Mouse (Mus musculus) adrenal gland, postnatal 25 days (tissue): ENCODE measurements around the gene Tmem40. TPM values are rescaled to one million over a fixed set of nuclear protein-coding genes. Genes with fewer than 3 reads are reported as not detected.

ENCODE experiments used
- DNase-seq: peaks from one replicate; pipeline ENCODE4 v3.0.0; 2021; ENCODE audit warnings: mixed read lengths
- long read RNA-seq: library from polyadenylated mRNA; stranded (forward); transcript quantifications from one replicate; pipeline ENCODE4 v2.0.0, GENCODE M21; 2021
- total RNA-seq: library from RNA; stranded (reverse); gene quantifications from 2 replicates; pipeline ENCODE4 v1.2.3, GENCODE M21; 2021

Gene Tmem40
- not detected in 2 replicates for total RNA-seq
- long read RNA-seq = 0 reads

DNA sequence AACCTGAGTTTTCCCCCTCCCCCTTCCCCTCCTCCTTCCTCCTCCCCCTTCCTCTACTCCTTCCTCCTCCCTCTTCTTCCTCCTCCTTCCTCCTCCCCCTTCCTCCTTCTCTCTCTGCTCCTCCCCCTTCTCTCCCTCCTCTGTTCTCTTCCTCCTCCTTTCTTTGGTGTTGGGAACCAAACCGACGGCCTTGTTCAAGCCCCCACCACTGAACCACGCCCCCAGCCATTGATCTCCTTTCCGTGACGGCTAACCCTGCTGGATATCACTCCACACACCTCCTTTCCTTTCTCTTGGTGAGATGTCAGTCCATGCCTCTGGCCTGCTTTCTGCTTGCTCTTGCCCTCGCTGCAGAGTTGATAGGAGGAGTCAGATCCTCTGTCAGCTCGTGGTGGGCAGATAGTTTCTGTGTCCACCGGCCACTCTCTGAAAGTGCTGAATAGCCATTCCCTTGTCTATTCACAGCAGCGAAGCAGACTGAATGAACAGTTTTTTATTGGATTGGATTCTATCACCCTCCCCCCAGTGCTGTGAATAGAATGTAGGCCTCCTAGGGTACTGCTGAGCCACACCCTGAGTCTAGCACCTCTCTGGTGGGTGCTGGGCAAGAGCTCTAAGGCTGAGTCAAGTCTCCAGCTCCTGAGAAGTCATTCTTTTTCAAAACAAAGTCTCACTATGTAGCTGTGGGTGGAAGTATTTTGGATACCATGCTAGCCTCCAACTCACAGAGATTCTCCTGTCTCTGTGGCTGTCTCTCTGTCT is at the start of gene Tmem40:
Gene Tmem40, minus strand, starts transcription at position 416 of the 762 bp plus-strand sequence.
- no peak for DNase-seq

DNA sequence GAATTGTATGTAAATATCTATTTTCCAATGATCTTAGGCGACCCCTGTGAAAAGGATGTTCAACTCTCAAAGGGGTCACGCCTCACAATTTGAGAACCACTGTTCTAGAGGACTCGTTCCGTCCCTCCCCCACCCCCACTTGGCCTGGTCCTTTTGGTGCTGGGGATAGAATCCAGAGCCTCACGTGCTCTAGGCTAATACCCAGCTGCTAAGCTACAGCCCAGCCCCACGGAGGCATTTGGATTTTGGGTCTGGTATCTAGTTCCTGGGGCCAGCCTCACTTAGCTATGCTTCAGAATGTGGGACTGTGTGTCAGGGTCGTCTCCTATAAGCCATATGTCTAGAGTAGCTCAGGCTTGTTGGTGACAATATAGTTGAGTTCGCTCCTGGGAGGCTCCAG is 49.4 kb upstream of the Tmem40 start:
- DNase-seq = no peak

DNA sequence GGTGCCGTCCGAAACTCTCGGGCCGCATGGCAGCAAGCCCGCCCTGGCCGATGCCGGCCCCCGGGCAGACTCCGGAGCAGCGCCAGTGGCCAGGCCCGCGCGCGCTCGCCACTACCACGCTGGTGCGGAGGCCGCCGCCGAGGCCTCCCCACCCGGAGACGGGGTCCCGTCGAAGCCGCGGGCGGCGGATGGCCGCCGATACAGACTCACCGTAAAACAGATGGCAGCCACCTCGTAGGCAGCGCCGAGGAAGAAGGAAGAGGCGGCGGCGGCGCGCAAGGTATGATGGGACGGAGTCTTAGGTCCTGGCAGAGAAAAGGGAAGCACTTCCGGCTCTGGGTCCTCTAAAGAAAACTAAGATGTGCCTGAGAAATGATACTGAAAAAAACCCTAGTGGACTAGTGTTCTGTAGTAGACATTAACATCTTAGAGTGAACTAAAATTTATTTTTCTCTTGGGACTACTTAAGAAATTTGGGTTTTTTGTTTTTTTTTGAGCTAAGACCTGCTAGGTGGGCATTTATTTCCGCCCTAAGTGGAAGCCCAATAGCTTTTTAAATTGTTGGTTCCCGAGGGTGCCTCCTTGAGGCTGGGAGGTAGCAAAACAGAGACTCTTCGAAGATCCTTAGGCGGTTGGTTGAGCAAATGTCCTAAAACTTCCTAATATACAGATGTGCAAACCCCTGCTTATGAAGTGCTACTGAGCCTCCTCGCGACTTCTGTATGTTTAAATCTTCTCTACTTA is 46.5 kb upstream of the Tmem40 start, which contains the start of gene Rpl32:
Gene Rpl32, minus strand, starts transcription at position 260 of the 744 bp plus-strand sequence.
- peak; percentile 82 for DNase-seq

DNA sequence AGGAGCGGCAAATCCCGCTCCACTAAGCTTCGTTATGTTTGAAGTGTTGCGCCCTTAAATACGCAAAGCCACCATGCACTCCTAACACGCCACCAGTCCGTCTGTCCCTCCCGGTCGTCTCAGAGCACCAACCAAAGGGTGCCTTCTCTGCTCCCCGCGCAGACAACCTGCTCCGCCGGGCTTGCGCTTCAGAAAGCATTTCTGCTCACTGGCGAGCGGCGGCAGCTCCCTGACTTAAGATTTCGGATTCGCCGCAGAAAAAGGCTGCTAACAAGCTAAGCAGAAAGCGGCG is 45.9 kb upstream of the Tmem40 start:
- DNase-seq = no peak

DNA sequence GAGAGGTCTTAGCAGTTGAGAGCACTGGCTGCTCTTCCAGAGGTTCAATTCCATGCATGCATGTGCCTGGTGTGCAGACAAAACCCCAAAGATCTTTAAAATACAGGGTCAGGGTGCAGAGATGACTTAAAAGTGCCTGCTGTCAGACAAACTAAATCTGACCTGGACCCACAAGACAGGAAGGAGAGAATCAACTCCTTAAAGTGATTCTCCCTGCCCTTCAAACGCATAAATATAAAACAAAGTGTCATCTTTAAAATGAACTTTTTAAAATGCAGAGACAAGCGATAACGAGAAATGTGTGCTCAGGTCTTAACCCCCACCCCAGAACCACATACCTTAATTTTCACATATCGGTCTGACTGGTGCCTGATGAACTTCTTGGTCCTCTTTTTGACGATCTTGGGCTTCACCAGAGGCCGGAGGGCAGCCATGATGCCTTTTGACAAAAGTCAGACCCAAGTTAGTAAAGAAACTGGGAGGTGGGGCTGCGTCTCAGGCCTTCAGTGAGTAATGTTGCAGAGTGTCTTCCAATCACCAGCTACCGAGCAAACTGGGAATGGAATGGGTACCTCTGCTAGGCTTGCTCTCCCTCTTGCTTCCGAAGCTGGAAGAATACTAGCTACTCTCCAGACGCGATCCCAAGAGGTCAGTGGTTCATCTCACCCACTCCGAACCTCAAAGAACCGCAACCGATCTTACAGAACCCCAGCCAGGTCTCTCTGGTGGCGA is 45.4 kb upstream of the Tmem40 start:
- DNase-seq = no peak

DNA sequence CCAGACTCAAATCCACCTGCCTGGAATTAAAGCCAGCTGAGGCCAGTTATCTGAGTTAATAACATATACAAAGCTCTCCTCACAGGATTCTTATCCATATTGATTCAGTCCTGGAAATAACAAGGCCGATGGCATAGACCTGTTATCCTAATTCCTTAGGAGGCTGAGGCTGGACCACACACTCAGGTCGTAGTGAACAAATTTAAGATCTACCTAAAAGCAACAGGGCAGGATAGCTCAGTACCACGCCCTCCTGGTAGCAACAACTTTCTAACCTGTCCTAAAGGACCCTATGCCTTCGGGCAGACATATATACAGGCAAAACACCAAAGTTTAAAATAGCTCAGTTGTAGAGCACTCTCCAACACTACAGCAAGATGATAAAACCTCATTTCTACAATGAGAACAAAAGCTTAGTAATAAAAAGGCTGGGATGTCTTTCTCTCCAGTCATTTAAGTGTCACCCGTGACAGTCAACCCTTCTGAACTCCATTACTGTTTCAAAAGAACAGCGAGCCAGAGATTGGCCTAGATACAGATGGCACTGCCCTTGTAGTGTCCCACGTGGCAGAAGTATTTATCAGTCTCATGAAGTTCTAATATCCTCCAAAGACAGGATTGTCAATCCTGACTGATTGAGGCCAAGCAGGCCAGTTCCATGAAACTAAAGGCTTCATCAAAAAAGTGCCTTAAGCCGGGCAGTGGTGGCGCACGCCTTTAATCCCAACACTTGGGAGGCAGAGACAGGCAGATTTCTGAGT is 42.4 kb upstream of the Tmem40 start:
- DNase-seq = no peak

DNA sequence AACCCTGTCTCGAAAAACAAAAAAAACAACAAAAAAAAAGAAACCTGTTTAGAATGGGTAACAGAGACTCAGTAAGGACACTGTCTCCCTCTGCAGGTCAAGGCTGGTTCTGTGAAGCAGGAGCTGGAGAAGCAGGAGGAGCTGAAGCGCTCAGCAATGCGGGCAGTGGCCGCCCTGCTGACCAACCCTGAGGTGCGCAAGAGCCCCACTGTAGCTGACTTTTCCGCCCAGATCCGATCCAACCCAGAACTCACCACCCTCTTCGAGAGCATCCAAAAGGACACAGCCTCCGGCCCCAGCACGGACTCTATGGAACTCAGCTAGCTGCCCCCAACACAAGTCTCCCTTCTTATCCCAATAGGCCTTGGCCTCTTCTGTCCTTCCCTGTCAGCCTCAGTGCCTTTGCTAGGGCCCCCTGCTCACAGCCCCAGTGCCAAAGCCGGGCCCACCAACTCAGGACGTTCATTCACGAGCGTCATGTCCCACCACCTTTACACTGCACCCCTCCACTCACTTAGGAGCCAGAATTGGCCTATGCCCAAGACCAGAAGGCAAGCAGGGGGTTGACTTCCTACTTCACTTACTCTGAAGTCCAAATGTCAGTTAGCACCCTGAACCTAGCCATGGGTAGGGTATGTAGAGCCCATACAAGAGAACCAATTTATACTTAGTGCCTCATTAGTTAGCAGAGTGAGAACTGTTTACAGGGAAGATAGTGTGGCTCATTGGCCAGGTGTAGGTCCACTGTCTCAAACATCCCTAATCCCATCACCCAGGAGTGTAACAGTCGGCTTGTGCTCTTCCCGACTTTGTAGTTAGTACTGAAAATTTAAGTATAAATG is 41.6 kb upstream of the Tmem40 start:
- peak; percentile 70 for DNase-seq

DNA sequence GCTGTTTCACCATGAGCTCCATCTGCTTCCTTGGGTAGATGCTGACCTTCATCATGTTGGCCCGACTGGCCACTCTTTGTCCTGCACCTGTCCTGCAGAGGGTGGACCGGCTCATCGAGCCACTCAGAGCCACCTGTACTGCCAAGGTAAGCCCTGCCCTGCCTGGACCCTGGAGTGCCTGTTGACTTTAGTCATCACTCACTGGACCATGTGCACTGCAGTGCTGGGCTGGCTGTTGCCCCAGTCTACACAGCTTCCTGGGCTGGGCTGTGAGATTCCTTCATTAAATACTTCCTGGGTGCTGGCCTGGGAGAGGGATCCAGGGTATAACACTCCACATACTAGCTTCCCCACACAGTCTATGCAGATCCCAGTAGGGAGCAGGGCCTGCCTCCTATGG is 39.6 kb upstream of the Tmem40 start:
- no peak for DNase-seq

DNA sequence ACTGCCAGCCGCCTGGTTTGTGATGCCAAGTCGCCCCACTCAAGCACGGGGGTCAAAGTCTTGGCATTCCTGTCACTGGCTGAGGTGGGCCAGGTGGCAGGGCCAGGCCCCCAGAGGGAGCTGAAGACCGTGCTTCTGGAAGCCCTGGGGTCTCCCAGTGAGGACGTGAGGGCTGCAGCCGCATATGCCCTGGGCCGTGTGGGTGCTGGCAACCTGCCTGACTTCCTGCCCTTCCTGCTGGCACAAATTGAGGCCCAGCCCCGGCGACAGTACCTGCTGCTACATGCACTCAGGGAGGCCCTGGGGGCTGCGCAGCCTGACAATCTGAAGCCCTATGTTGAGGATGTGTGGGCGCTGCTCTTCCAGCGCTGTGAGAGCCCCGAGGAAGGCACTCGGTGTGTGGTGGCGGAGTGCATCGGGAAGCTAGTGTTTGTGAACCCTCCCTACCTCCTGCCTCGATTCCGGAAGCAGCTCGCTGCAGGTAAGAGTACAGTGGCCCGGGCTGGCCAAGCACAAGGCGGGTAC is 30.5 kb upstream of the Tmem40 start:
- DNase-seq = no peak

DNA sequence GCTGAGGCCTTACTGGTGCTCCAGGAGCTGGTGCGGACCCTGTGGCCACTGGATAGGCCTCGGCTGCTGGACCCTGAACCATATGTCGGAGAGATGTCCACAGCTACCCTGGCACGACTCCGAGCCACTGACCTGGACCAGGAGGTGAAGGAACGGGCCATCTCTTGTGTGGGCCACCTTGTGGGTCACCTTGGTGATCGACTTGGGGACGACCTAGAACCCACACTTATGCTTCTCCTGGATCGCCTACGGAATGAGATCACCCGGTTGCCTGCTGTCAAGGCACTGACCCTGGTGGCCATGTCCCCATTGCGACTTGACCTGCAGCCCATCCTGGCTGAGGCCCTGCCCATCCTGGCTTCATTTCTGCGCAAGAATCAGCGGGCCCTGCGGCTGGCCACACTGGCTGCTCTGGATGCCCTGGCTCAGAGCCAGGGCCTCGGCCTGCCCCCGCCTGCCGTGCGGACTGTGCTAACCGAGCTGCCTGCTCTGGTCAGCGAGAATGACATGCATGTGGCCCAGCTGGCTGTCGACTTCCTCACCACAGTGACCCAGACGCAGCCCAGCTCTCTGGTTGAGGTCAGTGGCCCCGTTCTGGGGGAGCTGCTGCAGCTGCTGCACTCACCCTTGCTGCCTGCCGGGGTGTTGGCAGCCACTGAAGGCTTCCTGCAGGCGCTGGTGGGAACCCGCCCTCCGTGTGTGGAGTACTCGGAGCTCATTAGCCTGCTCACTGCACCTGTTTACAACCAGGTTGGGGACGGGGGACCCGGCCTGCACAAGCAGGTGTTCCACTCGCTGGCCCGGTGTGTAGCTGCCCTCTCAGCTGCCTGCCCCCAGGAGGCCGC is 29.9 kb upstream of the Tmem40 start:
- DNase-seq = no peak

DNA sequence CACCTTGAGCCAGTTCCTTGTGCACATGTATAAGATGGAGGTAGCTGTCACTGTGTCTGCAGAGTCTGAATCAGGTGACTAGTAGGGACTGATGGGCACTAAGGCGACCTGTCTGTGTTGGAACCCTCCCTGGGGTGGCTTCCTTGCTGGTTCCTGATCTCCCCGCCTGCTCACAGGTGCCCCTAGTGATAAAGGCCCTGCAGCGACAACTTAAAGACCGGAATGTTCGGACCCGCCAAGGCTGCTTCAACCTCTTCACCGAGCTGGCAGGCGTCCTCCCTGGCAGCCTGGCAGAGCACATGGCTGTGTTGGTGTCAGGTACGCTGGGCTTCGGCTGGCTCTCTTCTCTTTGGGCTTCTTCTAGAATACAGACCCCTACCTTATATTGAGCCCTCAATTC is 28.8 kb upstream of the Tmem40 start:
- DNase-seq = no peak

DNA sequence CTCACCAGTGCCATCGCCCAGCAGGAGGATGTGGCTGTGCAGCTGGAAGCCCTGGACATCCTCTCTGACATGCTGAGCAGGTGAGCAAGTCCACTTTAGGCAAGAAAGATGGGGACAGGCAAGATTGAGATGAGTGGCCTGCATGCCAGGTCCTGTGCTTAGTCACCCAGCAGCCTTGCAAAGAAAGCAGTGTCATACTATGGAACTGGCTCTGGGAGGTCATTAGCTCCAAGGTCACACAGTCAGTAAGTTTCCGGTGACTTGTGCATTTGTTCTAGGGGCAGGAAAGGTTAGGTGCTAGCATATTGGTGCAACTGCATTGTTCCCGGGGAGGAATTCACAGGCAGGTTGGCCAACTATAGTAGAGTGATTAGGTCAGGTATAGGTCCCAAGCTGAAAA is 20.6 kb upstream of the Tmem40 start:
- DNase-seq = no peak

DNA sequence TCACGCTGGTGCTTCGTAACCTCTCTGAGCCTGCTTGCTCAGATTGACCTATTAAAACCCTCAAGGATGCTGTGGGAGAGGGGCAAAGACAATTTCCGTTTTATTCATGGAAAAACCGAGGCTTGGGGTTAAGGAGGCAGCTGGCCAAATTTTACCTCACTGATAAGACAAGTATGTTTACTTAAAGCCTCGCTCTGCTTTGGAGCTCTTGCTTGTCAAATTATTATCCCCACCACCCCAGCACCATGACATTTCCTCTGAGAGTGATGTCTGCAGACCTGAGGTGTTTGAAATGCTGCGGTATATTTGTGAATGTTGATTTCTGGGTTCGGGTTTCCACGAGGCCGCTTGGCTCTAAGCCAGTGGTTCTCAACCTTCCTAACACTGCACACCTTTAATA is 14.2 kb upstream of the Tmem40 start:
- DNase-seq = no peak

DNA sequence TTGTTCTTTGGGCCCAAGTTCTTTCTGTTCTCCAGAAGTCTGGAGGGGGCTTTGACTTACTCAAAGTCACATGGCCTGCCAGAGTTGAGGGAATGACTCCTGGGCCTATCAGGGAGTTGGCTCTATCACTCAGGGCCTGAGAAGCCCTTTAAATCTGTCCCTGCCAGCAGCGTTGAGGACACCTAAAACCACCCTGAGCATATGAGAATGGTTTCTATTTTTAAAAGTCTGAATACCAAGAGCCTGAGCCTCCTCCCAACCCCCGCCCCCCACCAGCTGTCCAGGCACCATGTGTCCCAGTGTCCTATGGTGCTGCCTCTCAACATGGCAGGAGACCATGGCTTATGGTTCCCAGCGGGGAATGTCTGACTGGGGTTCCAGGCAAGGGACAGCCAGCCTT is 13.6 kb upstream of the Tmem40 start:
- no peak for DNase-seq

DNA sequence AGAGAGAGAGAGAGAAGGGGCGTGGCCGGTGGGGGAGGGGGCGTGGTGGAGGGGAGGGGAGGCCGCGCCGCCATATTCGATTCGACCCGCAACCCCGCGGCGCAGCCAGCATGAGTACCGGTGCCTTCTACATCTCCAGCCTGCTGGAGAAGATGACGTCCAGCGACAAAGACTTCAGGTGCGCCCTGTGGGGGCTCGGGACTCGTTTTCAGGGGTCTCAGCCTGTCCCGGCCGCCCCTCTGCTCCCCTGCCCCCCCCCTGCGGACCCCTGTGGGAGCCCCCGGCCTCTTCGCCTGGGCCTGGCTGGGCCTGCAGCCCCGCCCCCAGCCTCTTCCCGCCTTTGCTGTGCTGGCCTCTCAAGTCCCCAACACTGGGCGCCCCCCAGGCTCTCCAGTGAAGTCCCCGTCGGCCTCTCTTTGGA is 12.3 kb upstream of the Tmem40 start, which contains the start of gene Cand2:
Gene Cand2, plus strand, starts transcription at position 38 of the 421 bp plus-strand sequence.
- peak; percentile 70 for DNase-seq

DNA sequence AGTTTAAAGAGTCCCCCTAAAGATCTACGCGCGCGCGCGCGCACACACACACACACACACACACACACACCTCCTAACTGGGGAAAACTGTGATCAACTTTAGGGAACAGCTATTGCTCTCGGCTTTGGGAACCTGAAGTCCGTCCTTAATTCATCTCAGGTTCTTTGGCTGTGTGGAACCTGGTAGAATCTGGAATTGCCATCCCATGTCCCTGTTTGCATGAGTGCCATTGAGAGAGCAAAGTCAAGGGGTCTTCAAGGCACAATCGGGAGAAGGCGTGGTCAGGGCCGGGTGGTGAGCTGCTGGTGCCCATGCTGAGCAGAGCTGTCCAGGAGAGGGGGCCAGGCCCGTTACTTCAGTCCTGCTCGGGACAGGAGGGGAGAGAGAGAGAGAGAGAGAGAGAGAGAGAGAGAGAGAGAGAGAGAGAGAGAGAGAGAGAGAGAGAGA is 11.8 kb upstream of the Tmem40 start:
- DNase-seq = no peak

DNA sequence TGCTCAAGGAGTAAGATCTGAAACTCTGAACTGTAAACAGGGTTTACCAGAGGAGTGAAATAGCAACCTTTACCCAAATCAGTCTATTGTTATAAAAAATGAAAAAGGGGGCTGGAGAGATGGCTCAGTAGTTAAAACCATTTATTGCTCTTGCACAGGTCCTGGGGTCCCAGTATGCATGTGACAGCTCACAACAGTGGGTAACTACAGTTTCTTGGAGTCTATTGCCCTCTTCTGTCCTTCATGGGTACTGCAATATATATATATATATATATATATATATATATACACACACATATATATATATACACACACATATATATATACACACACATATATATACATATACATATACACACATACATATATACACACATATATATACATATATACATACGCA is 10.4 kb upstream of the Tmem40 start:
- no peak for DNase-seq

DNA sequence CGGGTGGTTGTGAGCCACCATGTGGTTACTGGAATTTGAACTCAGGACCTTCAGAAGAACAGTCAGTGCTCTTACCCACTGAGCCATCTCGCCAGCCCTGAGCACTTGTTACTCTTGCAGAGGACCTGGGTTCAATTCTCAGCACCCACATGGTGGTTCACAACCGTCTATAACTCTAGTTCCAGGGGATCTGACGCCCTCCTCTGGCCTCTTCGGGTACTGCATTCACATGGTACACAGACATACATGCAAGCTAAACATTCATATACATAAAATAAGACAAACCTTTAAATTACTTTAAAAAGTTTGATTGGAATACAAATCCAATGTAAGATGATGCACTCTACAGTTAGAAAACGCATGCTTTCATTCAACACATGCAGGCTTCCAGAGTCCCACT is 10.0 kb upstream of the Tmem40 start:
- DNase-seq = no peak

DNA sequence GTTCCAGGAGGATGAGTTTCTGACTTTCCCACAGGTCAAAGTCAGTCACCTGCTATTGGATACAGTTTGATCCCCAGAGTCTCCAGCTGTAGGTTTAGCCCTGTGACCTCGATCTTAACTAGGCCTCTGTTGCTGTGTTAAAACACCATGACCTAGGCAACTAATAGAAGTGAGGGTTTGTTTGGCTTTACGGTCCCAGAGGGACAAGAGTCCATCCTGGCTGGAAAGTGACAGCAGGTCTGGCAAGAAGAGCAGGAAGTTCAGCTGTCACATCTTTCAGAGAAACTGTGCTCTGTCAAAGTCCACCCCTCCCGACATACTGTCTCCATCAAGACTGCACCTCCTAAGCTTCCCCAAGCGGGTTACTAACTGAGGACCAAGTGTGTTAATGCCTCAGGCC is 8.6 kb upstream of the Tmem40 start:
- no peak for DNase-seq

DNA sequence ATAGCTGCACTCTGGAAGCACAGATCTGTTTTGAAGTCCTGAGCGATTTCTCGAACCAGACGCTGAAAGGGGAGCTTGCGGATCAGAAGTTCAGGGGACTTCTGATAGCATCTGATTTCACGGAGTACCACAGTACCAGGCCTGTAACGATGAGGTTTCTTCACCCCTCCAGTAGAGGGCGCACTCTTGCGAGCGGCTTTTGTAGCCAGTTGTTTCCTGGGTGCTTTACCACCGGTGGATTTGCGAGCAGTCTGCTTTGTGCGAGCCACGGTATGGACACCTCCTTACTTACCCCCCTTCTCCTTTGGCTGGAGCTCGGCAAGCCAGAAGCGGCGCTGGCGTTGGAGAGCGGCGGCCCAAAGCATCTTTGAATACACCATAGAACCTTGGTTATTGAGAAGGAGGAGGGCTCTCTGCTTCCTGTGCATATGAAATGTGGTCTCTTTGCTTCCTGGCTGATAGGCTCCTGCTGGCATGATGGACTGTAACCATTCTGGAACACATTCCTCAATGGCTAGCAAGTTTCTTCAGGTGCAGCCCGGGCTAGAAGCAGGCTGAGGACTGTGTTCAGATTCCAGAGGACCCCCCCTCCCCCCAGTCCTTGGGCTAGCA is 8.0 kb upstream of the Tmem40 start:
- DNase-seq = no peak
